Mouse (Mus musculus): ENCODE measurements around the gene Vps35l.

Gene Vps35l

GRCm38 (mm10) chr7:118819666-118820065 is 79.6 kb downstream of the Vps35l start:
- no peak for DNase-seq (ENCODE audit: low spot score)

DNA sequence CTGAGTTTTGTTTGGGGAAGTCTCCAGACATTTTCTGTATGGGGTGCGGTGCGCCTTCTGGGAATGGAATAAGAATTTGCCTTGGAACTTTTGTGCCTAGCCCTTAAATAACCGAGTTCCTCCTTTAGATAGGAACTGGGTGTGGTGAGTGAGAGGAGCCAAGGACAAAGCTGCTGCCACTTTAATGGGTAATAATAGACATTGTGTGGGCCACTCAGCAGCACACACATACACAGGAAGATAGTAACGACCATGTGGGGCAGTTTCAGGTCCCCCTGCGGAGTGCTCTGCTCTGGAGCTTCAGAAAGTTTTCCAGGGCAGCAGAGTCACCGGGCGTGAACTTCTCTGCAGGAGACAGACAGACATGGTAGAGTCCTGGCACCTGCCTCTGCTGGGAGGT is 81.3 kb downstream of the Vps35l start:
- DNase-seq (ENCODE audit: low spot score), result no peak

- no peak for DNase-seq (ENCODE audit: low spot score)
Measured at GRCm38 (mm10) chr7:118821887-118822556, 82.0 kb downstream of the Vps35l start.

DNA sequence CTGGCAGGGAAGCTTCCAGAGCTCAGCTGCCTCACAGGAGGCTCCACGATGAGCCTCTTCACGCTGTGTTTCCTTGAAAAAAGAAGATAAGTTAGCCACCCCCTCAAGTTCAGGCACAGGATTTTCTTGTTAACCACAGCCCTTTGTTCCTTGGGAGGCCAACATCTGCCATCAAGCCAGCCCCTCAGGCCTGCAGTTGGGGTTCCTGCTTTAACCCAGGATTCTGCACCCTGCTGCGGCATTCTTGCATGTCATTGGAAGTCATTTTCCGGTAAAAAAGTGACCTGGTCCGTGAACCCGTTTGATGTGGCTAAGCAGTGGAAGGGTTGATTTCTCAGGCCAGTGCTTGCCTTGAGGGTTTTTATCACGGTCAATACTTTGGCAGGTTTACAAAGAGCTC is 84.4 kb downstream of the Vps35l start:
- no peak for DNase-seq (ENCODE audit: low spot score)

DNA sequence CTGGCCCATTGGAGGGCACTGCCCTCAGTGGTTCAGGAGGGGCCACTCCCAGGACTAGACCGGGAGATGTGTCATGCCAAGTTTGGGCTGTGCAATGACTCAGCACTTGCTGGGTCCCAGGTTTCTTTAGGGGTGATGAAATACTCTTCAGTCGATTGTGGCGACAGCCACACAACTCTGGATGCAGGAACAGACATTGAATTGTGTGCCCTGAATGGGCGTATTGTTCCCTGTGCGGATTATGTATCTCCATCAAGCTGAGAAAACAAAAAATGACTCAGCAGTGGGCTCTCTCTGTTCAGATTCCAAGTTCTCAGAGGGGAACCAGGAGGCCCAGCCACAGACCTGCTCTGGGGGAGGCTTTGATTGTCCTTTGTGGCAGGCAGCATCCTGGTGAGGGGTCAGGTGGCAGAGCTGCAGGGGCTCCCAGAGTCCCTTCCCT is 88.0 kb downstream of the Vps35l start:
- DNase-seq (ENCODE audit: low spot score), result peak; percentile 36

DNA sequence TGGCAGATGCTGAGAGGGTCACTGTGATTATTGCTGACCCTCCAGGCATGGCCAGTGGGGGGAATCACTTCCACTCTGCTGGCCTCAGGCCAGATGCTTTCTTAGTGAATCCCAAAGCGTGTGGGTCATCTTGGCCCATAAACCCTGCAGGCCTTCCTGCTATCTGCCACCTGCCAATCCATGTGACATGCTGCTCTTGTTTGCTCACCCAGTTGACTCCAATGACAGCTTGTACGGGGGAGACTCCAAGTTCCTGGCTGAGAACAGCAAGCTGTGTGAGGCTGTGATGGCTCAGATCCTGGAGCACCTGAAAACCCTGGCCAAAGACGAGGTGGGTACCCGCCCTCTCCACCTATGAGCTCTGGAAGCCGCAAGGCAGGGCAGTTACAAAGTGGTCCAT is 97.9 kb downstream of the Vps35l start:
- no peak for DNase-seq (ENCODE audit: low spot score)

DNA sequence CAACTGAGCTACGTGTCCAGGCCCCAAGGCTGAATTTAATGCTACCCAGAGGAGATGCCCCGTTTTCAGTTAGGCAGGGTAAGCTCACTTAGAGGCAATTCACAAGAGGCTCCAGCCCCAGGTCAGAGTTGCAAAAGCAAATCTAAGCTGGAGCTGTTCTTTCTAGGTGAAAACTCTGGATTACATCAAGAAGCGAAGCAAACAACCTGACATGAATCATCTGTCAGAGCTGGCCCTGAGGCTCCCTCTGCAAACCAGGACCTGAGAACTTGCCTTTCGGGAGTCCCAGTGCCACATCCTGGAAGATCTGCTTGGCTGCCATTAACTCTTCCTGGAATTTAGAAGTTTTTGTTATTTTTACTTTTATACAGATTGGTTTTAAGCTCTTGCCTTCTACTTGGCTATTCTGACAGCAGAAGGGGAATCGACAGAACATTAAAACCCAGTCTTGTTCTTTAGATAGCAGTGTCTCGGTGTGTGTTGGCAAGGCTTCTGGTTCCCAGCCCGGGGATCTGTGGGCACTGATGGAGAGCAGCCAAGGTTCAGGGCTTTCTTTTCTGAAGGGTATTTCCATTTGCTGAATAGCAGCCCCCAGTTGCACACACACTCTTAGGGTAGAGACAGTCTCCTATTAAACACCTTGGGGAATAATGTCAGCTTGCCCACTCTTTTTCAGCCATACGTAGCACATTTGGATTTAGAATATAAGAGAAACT is 101.2 kb downstream of the Vps35l start:
- peak; percentile 49 for DNase-seq (ENCODE audit: low spot score)

- no peak for DNase-seq (ENCODE audit: low spot score)
Measured at GRCm38 (mm10) chr7:118841796-118842195, 101.8 kb downstream of the Vps35l start.

GRCm38 (mm10) chr7:118842938-118843337 is 102.9 kb downstream of the Vps35l start:
- no peak for DNase-seq (ENCODE audit: low spot score)

GRCm38 (mm10) chr7:118845141-118845540 is 105.1 kb downstream of the Vps35l start:
- DNase-seq (ENCODE audit: low spot score), result no peak

- no peak for DNase-seq (ENCODE audit: low spot score)
Measured at GRCm38 (mm10) chr7:118846329-118846728, 106.3 kb downstream of the Vps35l start.

DNA sequence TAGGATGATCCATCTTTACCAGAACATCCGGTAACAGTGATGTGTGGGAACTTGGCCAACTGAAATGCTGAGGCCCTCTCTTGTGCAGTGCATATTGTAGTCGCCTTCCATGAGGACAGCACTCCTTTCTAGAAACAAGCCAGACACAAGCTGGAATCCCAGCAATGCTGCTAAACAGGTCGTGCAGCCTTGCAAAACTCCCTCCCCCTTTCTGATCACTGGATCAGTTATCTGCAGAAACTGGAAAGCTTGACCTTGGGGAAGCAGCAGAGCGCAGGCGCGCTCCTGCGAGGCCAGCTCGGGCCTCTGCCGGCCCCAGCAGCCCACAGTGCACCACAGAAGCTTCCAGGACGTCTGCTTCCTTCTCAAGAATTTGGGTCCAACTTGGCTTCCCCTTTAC is 108.8 kb downstream of the Vps35l start:
- DNase-seq (ENCODE audit: low spot score), result no peak

GRCm38 (mm10) chr7:118849543-118850250 is 109.7 kb downstream of the Vps35l start:
- DNase-seq (ENCODE audit: low spot score), result no peak

DNA sequence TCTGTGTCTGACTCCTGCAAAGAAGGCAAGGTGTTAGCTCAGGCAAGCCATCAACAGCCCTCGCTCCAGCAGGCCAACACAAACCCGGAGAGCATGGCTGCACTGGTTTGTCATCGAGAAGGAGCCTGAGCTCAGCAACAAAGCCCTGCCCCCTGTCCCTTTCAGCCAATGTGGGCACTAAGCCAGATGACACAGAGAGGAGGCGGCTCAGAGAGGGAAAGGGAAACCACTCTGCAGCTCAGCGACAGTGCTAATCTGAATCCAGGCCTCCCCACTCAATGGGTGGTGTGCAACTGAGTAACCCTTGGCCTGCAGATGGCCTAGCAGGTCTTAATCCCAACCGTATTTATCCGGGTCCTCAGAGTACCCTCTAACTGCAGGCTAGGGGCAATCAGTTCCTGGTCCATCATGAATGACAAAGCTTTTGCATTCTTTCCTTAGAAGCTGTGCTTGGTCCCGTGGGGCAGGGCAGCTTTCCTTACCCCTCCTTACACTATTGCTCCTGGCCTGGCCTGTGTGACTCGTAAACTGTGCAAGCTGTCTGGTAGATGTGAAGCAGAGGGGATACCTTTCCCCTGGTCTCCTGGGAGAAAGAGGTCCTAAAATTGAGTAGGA is 110.8 kb downstream of the Vps35l start:
- DNase-seq (ENCODE audit: low spot score), result peak; percentile 51

GRCm38 (mm10) chr7:118851571-118851970 is 111.5 kb downstream of the Vps35l start:
- no peak for DNase-seq (ENCODE audit: low spot score)

DNA sequence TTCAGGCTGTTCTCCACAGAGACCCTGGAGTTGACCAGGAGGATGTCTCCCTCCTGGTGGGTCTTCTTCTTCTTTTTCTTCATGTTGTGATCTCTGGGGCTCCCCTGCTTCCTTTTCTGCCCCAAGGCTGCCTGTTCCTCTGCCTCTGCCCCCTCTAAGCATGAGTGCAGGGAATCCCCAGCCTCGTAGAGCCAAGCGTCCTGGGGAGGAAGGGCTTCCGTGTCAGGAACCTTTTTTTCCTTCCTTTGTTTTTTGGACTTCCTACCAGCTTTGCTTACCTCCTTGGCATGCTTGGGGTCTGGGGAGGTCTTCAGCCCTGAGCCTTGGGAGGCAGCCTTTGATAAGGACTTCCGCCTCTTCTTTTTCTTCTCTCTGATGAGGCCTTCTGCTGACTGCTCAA is 112.6 kb downstream of the Vps35l start:
- no peak for DNase-seq (ENCODE audit: low spot score)

- no peak for DNase-seq (ENCODE audit: low spot score)
Measured at GRCm38 (mm10) chr7:118854606-118855005, 114.6 kb downstream of the Vps35l start.

- peak; percentile 92 for DNase-seq (ENCODE audit: low spot score)
Measured at GRCm38 (mm10) chr7:118855171-118855876, 115.3 kb downstream of the Vps35l start, which contains the start of gene Iqck. Iqck (plus strand) TSS chr7:118855752.

DNA sequence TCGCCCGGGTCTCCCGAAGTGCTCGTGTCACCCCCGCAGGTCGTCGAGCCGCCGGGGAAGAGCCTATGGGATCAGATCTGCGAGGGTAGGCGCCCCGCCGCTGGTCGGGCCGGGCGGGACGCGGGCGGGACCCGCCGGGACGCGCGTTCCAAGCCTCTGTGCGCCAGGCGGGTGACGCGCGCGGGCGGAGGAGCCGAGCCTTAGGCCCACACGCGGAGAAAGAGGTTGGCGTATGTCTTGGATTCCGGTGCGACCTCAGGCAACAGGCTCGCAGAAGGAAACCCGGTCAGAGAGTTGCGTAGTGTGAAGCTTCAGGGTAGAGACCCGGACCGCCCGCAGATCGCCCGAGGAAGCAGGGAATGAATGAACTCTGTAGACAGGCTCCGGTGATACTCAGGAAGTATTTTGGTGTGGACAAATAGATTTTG is 115.9 kb downstream of the Vps35l start, which contains the start of gene Knop1:
Gene Knop1 (minus strand): TSS at position 378 of the 428 bp plus-strand sequence.
- DNase-seq (ENCODE audit: low spot score), result no peak

DNA sequence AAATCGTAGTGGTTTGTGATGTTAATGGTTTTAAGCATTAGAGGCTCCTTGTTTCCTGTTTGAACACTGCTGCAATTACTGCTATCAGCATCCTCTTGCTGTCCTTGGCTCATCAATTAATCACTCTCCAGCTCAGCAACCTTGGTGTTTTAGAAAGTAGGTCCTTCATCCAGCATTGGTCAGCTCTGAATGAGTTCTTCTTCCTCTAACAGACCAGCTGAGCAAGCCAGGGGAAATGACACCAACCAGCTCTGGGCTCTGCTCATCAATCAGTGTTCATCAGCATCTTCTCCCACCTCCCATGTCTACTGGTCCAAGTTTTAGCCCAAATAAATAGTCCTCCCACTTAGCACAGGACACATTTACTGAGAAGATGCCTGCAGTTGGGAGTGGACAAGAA is 118.6 kb downstream of the Vps35l start:
- DNase-seq (ENCODE audit: low spot score), result no peak

DNA sequence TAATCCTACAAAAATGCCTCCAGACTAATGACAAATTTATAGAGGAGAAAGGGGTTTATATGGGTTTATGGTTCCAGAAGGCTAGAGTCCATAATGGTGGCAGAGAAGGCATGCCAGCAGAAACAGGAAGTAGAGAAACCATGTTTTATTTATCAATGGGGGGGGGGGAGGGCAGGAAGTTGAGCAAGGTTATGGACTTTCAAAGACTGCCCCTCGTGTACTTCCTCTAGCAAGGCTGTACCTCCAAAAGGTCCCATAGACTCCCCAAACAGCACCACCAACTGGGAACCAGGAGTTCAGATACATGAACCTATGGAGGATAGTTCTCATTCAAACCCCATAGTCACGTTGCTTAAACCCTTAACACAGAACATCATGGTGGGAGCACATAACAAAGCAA is 125.3 kb downstream of the Vps35l start:
- no peak for DNase-seq (ENCODE audit: low spot score)
